27 mouse cellular contexts compared by ENCODE assay signal in genomic region chr14:26991622-26992021, GRCm38 (mm10). TPM values are rescaled to one million over a fixed set of nuclear protein-coding genes. Genes with fewer than 3 reads are reported as not detected.
A peak's percentile ranks its signal among the peaks of the same experiment; 100 is the strongest.
DNase-seq lines count a peak whose midpoint lies in the region; ATAC-seq lines count a peak whose summit lies in the region.
"Had no signal": no experiment of that assay in that cellular context is flagged by ENCODE, and none has a peak within 500 bp of the region (broad histone marks: within the 10 kb centered on the region; RNA-seq: fewer than 3 reads in every experiment).

No protein-coding gene starts in this region.

- H3K4me3 ChIP-seq in midbrain, embryonic 11.5 days (ENCODE audit: low read depth, low read length): no peak overlapping the region
- H3K4me3 ChIP-seq in midbrain, embryonic 15.5 days: no peak overlapping the region
- no peak overlapping the region for H3K4me3 ChIP-seq in limb, embryonic 13.5 days
- no peak overlapping the region for H3K4me3 ChIP-seq in forebrain, embryonic 16.5 days (replicated peaks; ENCODE audit: low read length)
- H3K4me3 ChIP-seq: embryonic facial prominence, embryonic 15.5 days; heart, embryonic 12.5 days; hindbrain, embryonic 13.5 days; layer of hippocampus, adult 2 months; liver, embryonic 15.5 days; neural tube, embryonic 15.5 days had no signal

- no peak for ATAC-seq in midbrain, embryonic 11.5 days (ENCODE audit: low FRiP score)
- ATAC-seq in midbrain, embryonic 15.5 days (replicated peaks): no peak
- no peak for ATAC-seq in limb, embryonic 13.5 days (ENCODE audit: low FRiP score, low read depth)
- ATAC-seq in forebrain, embryonic 16.5 days: no peak
- ATAC-seq: forebrain, postnatal 0 days; inflammation-experienced regulatory T-cells, adult 6 months; midbrain, embryonic 16.5 days had no signal

- H3K4me2 ChIP-seq in midbrain, embryonic 11.5 days: no peak overlapping the region
- H3K4me2 ChIP-seq in midbrain, embryonic 15.5 days: no peak overlapping the region
- H3K4me2 ChIP-seq in limb, embryonic 13.5 days (replicated peaks): peak overlapping the region; percentile 40
- no peak overlapping the region for H3K4me2 ChIP-seq in forebrain, embryonic 16.5 days (ENCODE audit: low read length)
- H3K4me2 ChIP-seq: embryonic facial prominence, embryonic 15.5 days; heart, embryonic 12.5 days; hindbrain, embryonic 13.5 days; liver, embryonic 15.5 days; neural tube, embryonic 15.5 days had no signal

- intact Hi-C loops in heart, postnatal 36 days (cut with DNase I): loop anchor here (2.0 kb wide), 1 partner anchor 37 kb away; no protein-coding TSS in a partner anchor
- intact Hi-C loops in gastrocnemius, postnatal 14 days (cut with DNase I; ENCODE audit: low total_unique reads): no loop called here

- H3K27me3 ChIP-seq in midbrain, embryonic 11.5 days (ENCODE audit: control insufficient read depth, insufficient read depth, low read length): no peaks in the 10 kb centered on the region
- H3K27me3 ChIP-seq in midbrain, embryonic 15.5 days (replicated peaks): no peaks in the 10 kb centered on the region
- no peaks in the 10 kb centered on the region for H3K27me3 ChIP-seq in limb, embryonic 13.5 days
- H3K27me3 ChIP-seq in forebrain, embryonic 16.5 days (replicated peaks; ENCODE audit: control insufficient read depth, insufficient read depth, low read length): no peaks in the 10 kb centered on the region
- H3K27me3 ChIP-seq: embryonic facial prominence, embryonic 15.5 days; heart, embryonic 12.5 days; hindbrain, embryonic 13.5 days; liver, embryonic 15.5 days; neural tube, embryonic 15.5 days had no signal

- no peaks in the 10 kb centered on the region for H3K36me3 ChIP-seq in midbrain, embryonic 11.5 days (ENCODE audit: control insufficient read depth, insufficient read depth, low read length)
- no peaks in the 10 kb centered on the region for H3K36me3 ChIP-seq in midbrain, embryonic 15.5 days (replicated peaks)
- no peaks in the 10 kb centered on the region for H3K36me3 ChIP-seq in limb, embryonic 13.5 days
- no peaks in the 10 kb centered on the region for H3K36me3 ChIP-seq in forebrain, embryonic 16.5 days (ENCODE audit: control insufficient read depth, insufficient read depth)
- H3K36me3 ChIP-seq: embryonic facial prominence, embryonic 15.5 days; heart, embryonic 12.5 days; hindbrain, embryonic 13.5 days; liver, embryonic 15.5 days; neural tube, embryonic 15.5 days had no signal

- no peaks in the 10 kb centered on the region; the same call in 1 of the 2 replicates for H3K4me1 ChIP-seq in midbrain, embryonic 11.5 days (ENCODE audit: control insufficient read depth, insufficient read depth, low read length)
- 0 out of 2 replicates have a peak, but pooled peaks cover 5% of the 10 kb centered on the region for H3K4me1 ChIP-seq in midbrain, embryonic 15.5 days
- peaks cover 18% of the 10 kb centered on the region for H3K4me1 ChIP-seq in limb, embryonic 13.5 days
- peaks cover 3% of the 10 kb centered on the region; the same call in 1 of the 2 replicates for H3K4me1 ChIP-seq in forebrain, embryonic 16.5 days (replicated peaks; ENCODE audit: control insufficient read depth, insufficient read depth, low read length)

- 65% methylated on average over 18 of the region's 18 CpGs for WGBS in midbrain, embryonic 11.5 days
- WGBS in midbrain, embryonic 15.5 days: 63% methylated on average over 18 of the region's 18 CpGs
- WGBS in limb, embryonic 13.5 days: 47% methylated on average over 18 of the region's 18 CpGs
- WGBS in forebrain, embryonic 16.5 days: 67% methylated on average over 18 of the region's 18 CpGs

- H3K27ac ChIP-seq in midbrain, embryonic 11.5 days (ENCODE audit: low read depth, low read length): no peak overlapping the region
- no peak overlapping the region for H3K27ac ChIP-seq in midbrain, embryonic 15.5 days
- no peak overlapping the region for H3K27ac ChIP-seq in limb, embryonic 13.5 days
- H3K27ac ChIP-seq in forebrain, embryonic 16.5 days (ENCODE audit: low read length): no peak overlapping the region
- H3K27ac ChIP-seq: embryonic facial prominence, embryonic 15.5 days; hindbrain, embryonic 13.5 days; layer of hippocampus, adult 2 months; liver, embryonic 15.5 days; neural tube, embryonic 15.5 days had no signal

- H3K9ac ChIP-seq in midbrain, embryonic 11.5 days (ENCODE audit: low read length): no peak overlapping the region
- no peak overlapping the region for H3K9ac ChIP-seq in midbrain, embryonic 15.5 days
- no peak overlapping the region for H3K9ac ChIP-seq in limb, embryonic 13.5 days
- H3K9ac ChIP-seq in forebrain, embryonic 16.5 days (replicated peaks; ENCODE audit: low read depth, low read length): no peak overlapping the region
- H3K9ac ChIP-seq: embryonic facial prominence, embryonic 15.5 days; forebrain, postnatal 0 days; heart, embryonic 12.5 days; hindbrain, embryonic 13.5 days; liver, embryonic 15.5 days; neural tube, embryonic 15.5 days had no signal

- peak; percentile 63 for DNase-seq in heart, adult 11 months
- DNase-seq in heart, postnatal 36 days: no peak
- peak; percentile 70 for DNase-seq in midbrain, embryonic 11.5 days (ENCODE audit: low spot score, missing footprints)
- no peak for DNase-seq in gastrocnemius, postnatal 14 days
- no peak for DNase-seq in lung, adult 18-20 months
- DNase-seq: cerebellum, adult 18-20 months; forebrain, postnatal 0 days; heart, postnatal 14 days; lung, postnatal 10 days; right cerebral cortex, postnatal 4 days; thymus, adult 2 months had no signal

- no peaks in the 10 kb centered on the region for H3K9me3 ChIP-seq in midbrain, embryonic 11.5 days (ENCODE audit: control insufficient read depth, low read length)
- H3K9me3 ChIP-seq in midbrain, embryonic 15.5 days: no peaks in the 10 kb centered on the region
- H3K9me3 ChIP-seq in limb, embryonic 13.5 days: no peaks in the 10 kb centered on the region
- H3K9me3 ChIP-seq in forebrain, embryonic 16.5 days (ENCODE audit: control insufficient read depth, low read length): no peaks in the 10 kb centered on the region
- H3K9me3 ChIP-seq: embryonic facial prominence, embryonic 15.5 days; heart, embryonic 12.5 days; hindbrain, embryonic 13.5 days; liver, embryonic 15.5 days; neural tube, embryonic 15.5 days had no signal

RNA-seq across cellular contexts. Expression of gene Hesx1, which starts 2.6 kb away (rescaled TPM):
- total RNA-seq in heart, postnatal 36 days (2021): not detected
- polyA plus RNA-seq in midbrain, embryonic 11.5 days (2014; fragmentation: Nextera tagmentation; extraction: Ambion mirVana): 0.39 TPM in 1 of 2 replicates, not detected in the other
- polyA plus RNA-seq in midbrain, embryonic 15.5 days (2015; fragmentation: Nextera tagmentation; extraction: Ambion mirVana): 0.23 and 0.29 TPM in 2 replicates
- polyA plus RNA-seq in limb, embryonic 13.5 days (2015; fragmentation: Nextera tagmentation; extraction: Ambion mirVana): 0.15 and 0.27 TPM in 2 replicates
- polyA plus RNA-seq in forebrain, embryonic 16.5 days (2015; fragmentation: Nextera tagmentation; extraction: Ambion mirVana): not detected in 2 replicates
- not detected for total RNA-seq in gastrocnemius, postnatal 14 days (2021)
- total RNA-seq: adrenal gland, adult 18-20 months; forebrain, postnatal 0 days; gastrocnemius, adult 18-20 months; heart, postnatal 14 days; layer of hippocampus, adult 2 months; left cerebral cortex, postnatal 36 days had no signal
- polyA plus RNA-seq: cortical plate, adult 2 months; forebrain, postnatal 0 days; hindbrain, embryonic 13.5 days; thymus, adult 2 months had no signal

RNA-seq across cellular contexts. Expression of gene Appl1, which starts 20.6 kb away (rescaled TPM):
- total RNA-seq in heart, postnatal 36 days (2021): 10 to 100 TPM; 19.7 to 21.8 TPM
- 35.5 and 38.5 TPM in 2 replicates for polyA plus RNA-seq in midbrain, embryonic 11.5 days (2014; fragmentation: Nextera tagmentation; extraction: Ambion mirVana)
- 53.1 and 55.8 TPM in 2 replicates for polyA plus RNA-seq in midbrain, embryonic 15.5 days (2015; fragmentation: Nextera tagmentation; extraction: Ambion mirVana)
- 51.5 and 54.4 TPM in 2 replicates for polyA plus RNA-seq in limb, embryonic 13.5 days (2015; fragmentation: Nextera tagmentation; extraction: Ambion mirVana)
- polyA plus RNA-seq in forebrain, embryonic 16.5 days (2015; fragmentation: Nextera tagmentation; extraction: Ambion mirVana): 65.3 and 70.1 TPM in 2 replicates
- total RNA-seq in gastrocnemius, postnatal 14 days (2021): 10 to 100 TPM; 19.3 to 19.5 TPM

RNA-seq across cellular contexts. Expression of gene Il17rd, which starts 47.1 kb away (rescaled TPM):
- 1 to 10 TPM; 4.8 to 5.1 TPM for total RNA-seq in heart, postnatal 36 days (2021)
- polyA plus RNA-seq in midbrain, embryonic 11.5 days (2014; fragmentation: Nextera tagmentation; extraction: Ambion mirVana): 3.3 and 4.7 TPM in 2 replicates
- polyA plus RNA-seq in midbrain, embryonic 15.5 days (2015; fragmentation: Nextera tagmentation; extraction: Ambion mirVana): 2.2 and 2.3 TPM in 2 replicates
- polyA plus RNA-seq in limb, embryonic 13.5 days (2015; fragmentation: Nextera tagmentation; extraction: Ambion mirVana): 9.4 and 10.4 TPM in 2 replicates
- polyA plus RNA-seq in forebrain, embryonic 16.5 days (2015; fragmentation: Nextera tagmentation; extraction: Ambion mirVana): 1.5 and 1.9 TPM in 2 replicates
- total RNA-seq in gastrocnemius, postnatal 14 days (2021): 1 to 10 TPM; 4.6 to 4.7 TPM
- total RNA-seq: granulocyte monocyte progenitor cell, adult 5-6 weeks had no signal

Comparison
In these comparisons a context has a peak if more than half of its experiments do, and no peak if none do; other contexts are left out.
1. DNase-seq: peak in heart, adult 11 months (single experiment) and midbrain, embryonic 11.5 days (single experiment); none in heart, postnatal 36 days (0 of 2), gastrocnemius, postnatal 14 days (single experiment) and lung, adult 18-20 months (0 of 2).